Mouse (Mus musculus) hindbrain, embryonic 12.5 days (tissue): ENCODE measurements around the gene Slc2a12. TPM values are rescaled to one million over a fixed set of nuclear protein-coding genes. Genes with fewer than 3 reads are reported as not detected.
A peak's percentile ranks its signal among the peaks of the same experiment; 100 is the strongest.

Source experiments
- ATAC-seq: fragments of 200-750 bp; cut with Nextera tagmentation; 2 replicates; pipeline ENCODE4 v1.8.0; 2017; ENCODE audit warnings: moderate TSS enrichment; ENCODE audit not compliant: low FRiP score
- H3K27ac ChIP-seq: fragments of 300-500 bp; sonication (generic); 2 replicates; pipeline ENCODE4 v1.5.1; 2016; ENCODE audit warnings: mild to moderate bottlenecking
- H3K27me3 ChIP-seq: fragments of 300-500 bp; sonication (generic); 2 replicates; pipeline ENCODE4 v1.6.1; 2016; ENCODE audit warnings: mild to moderate bottlenecking
- H3K36me3 ChIP-seq: fragments of 300-500 bp; sonication (generic); 2 replicates; pipeline ENCODE4 v1.6.1; 2016; ENCODE audit warnings: mild to moderate bottlenecking
- H3K4me1 ChIP-seq: fragments of 300-500 bp; sonication (generic); 2 replicates; pipeline ENCODE4 v1.6.1; 2016
- H3K4me2 ChIP-seq: fragments of 300-500 bp; sonication (generic); replicated peaks from 2 replicates; pipeline ENCODE4 v1.6.1; 2016; ENCODE audit warnings: mild to moderate bottlenecking
- H3K4me3 ChIP-seq: fragments of 300-500 bp; sonication (generic); 2 replicates; pipeline ENCODE4 v1.5.1; 2016; ENCODE audit warnings: mild to moderate bottlenecking
- H3K9ac ChIP-seq: fragments of 300-500 bp; sonication (generic); 2 replicates; pipeline ENCODE4 v1.6.1; 2016; ENCODE audit warnings: mild to moderate bottlenecking, moderate library complexity
- H3K9me3 ChIP-seq: fragments of 300-500 bp; sonication (generic); replicated peaks from 2 replicates; pipeline ENCODE4 v1.6.1; 2016; ENCODE audit warnings: mild to moderate bottlenecking
- WGBS: fragments of 180-500 bp; shearing (Covaris S2); methylation state at CpG from one replicate; pipeline ENCODE4 v1.1.7; 2016; 5-methylcytosine and 5-hydroxymethylcytosine counted together
- polyA plus RNA-seq: library from polyadenylated mRNA; unstranded; fragments of >200 nt; fragmentation: Nextera tagmentation; extraction: Ambion mirVana; gene quantifications from 2 replicates; pipeline ENCODE4 v1.2.1, GENCODE M21; 2016

Slc2a12 gene
- polyA plus RNA-seq, 1 experiment from 2014 or later = 3.7 TPM

DNA sequence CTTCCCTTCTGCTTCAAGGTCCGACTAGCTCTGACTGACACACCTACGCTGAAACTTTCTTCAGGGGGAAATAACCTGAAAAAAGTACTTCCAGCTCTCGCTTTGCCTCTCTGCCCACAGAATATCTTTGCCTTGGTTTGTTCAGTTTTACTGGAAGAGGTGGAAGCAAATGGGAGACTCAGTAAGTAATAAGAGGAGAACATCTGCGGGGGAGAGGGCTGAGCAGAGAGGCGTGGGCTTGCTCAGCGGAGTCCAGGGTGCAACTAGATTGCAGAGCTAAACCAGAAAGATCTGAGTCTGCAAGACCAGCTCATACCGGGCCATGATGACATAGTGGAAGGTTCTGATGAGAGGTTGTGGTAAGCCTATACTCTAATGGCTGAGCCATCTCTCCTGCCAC, 13.3 kb upstream of the Slc2a12 start:
- H3K4me1 ChIP-seq = peaks cover 4% of the 10 kb centered on the region
- H3K4me3 ChIP-seq = no peak overlapping the region
- H3K4me2 ChIP-seq = no peak overlapping the region
- H3K9ac ChIP-seq = no peak overlapping the region
- WGBS = 80% methylated on average over 7 of the region's 7 CpGs
- ATAC-seq = no peak
- no peaks in the 10 kb centered on the region for H3K9me3 ChIP-seq
- H3K36me3 ChIP-seq = no peaks in the 10 kb centered on the region
- H3K27ac ChIP-seq = no peak overlapping the region
- H3K27me3 ChIP-seq = no peaks in the 10 kb centered on the region

DNA sequence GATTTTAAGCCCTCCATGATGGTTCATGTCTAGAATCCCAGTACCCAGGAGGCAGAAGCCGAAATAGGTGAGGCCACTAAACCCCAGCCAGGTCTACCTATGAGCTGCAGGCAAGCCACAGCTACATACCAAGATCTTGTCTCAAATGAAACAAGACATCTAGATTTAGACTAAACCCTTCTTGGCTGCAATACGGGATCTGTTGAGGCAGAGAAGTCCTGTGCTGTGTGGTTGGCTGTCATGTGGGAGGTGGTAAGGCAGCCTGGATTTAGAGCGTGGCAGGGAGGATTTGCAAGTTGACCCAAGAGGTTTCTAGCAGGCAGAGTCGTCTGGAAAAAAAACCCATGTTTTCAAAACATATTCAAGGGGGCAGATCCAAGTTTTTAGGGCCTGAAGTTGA, 12.9 kb upstream of the Slc2a12 start:
- no peak overlapping the region for H3K4me2 ChIP-seq
- no peak for ATAC-seq
- no peaks in the 10 kb centered on the region for H3K27me3 ChIP-seq
- peaks cover 4% of the 10 kb centered on the region for H3K4me1 ChIP-seq
- no peaks in the 10 kb centered on the region for H3K36me3 ChIP-seq
- WGBS = 82% methylated on average over 4 of the region's 4 CpGs
- no peak overlapping the region for H3K9ac ChIP-seq
- no peaks in the 10 kb centered on the region for H3K9me3 ChIP-seq
- no peak overlapping the region for H3K27ac ChIP-seq
- H3K4me3 ChIP-seq = no peak overlapping the region

DNA sequence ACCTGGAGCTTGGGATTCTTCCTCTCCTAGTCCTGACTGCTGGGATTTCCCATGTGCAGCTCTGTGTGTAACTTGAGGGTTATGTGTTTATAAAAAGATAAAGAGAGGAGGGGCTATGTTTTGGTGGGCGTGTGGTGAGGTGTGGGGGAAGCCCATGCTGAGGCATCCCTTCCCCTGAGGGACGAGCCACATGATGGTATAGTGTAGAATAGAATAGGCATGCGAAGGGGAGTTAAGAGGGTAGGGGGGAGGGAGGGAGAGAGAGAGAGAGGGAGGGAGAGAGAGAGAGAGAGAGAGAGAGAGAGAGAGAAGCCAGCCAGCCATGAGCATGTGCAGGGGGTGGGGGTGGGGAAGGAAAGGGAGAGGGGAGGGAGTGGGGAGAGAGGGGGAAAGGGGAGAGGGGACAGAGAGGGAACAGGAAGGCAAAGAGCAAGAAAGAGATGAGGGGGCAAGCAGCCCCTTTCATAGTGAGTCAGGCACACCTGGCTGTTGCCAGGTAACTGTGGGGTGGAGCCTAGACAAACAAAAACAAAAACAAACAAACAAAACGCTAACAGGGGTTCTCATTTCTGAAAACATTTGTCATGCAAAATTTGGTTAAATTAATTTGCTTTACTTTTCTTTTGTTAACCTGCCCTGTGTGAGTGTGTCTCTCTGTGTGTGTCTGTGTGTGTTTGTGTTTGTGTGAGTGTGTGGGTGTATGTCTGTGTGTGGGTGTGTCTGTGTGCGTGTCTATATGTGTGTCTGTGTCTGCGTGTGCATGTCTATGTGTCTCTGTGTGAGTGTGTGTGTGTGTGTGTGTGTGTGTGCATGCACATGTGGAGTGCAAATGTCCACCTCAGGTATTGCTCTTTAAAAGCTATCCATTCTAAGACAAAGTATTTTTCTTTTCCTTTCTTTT, 11.2 kb upstream of the Slc2a12 start:
- Histone ChIP-seq H3K36me3 (no peaks in the 10 kb centered on the region), H3K27me3 (no peaks in the 10 kb centered on the region), H3K4me2 (no peak overlapping the region), H3K4me1 (peaks cover 4% of the 10 kb centered on the region), H3K9ac (no peak overlapping the region), H3K4me3 (no peak overlapping the region), H3K9me3 (no peaks in the 10 kb centered on the region), H3K27ac (no peak overlapping the region)
- 33% methylated on average over 6 of the region's 6 CpGs for WGBS
- ATAC-seq = peak; percentile 72; the same call in 1 of the 2 replicates

GRCm38 (mm10) chr10:22637241-22637640, 7.6 kb upstream of the Slc2a12 start:
- Histone ChIP-seq H3K9ac (no peak overlapping the region), H3K9me3 (no peaks in the 10 kb centered on the region), H3K4me1 (peaks cover 4% of the 10 kb centered on the region), H3K36me3 (no peaks in the 10 kb centered on the region), H3K4me2 (no peak overlapping the region), H3K27me3 (no peaks in the 10 kb centered on the region), H3K4me3 (no peak overlapping the region), H3K27ac (no peak overlapping the region)
- WGBS = 54% methylated on average over 3 of the region's 3 CpGs
- no peak for ATAC-seq

- Histone ChIP-seq H3K9ac (no peak overlapping the region), H3K4me2 (no peak overlapping the region; the same call in 1 of the 2 replicates), H3K36me3 (no peaks in the 10 kb centered on the region), H3K27ac (no peak overlapping the region; the same call in 1 of the 2 replicates), H3K27me3 (no peaks in the 10 kb centered on the region), H3K4me3 (no peak overlapping the region), H3K4me1 (peaks cover 11% of the 10 kb centered on the region; the same call in 1 of the 2 replicates), H3K9me3 (no peaks in the 10 kb centered on the region)
- no peak for ATAC-seq
- WGBS = 63% methylated on average over 9 of the region's 9 CpGs
Observed at GRCm38 (mm10) chr10:22644171-22644570, 640 bp upstream of the Slc2a12 start.

- no peak overlapping the region for H3K27ac ChIP-seq
- 86% methylated on average over 4 of the region's 4 CpGs for WGBS
- no peaks in the 10 kb centered on the region for H3K36me3 ChIP-seq
- no peaks in the 10 kb centered on the region for H3K27me3 ChIP-seq
- no peak for ATAC-seq
- H3K9ac ChIP-seq = no peak overlapping the region
- H3K4me2 ChIP-seq = no peak overlapping the region
- peaks cover 11% of the 10 kb centered on the region; the same call in 1 of the 2 replicates for H3K4me1 ChIP-seq
- no peak overlapping the region for H3K4me3 ChIP-seq
- no peaks in the 10 kb centered on the region for H3K9me3 ChIP-seq
Observed at GRCm38 (mm10) chr10:22648702-22649101, 3.9 kb downstream of the Slc2a12 start.

DNA sequence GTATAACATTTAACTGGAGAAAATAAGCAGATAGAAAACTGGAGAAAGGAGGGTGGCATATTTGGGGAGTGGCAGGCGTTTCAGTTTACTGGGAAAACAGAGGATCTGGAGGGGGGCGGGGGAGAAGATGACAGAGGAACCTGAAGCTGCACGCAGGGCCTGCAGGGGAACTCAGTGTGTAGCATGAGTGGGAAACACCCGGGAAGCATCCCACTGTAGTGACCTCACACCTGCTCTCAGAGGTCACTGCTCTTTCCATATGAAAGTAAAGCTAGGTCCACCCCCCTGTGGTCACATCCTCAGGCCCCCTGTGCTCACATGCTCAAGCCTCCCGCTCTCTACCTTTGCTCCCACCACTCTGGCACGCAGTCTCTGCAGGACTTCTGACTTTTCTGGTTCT, 9.0 kb downstream of the Slc2a12 start:
- Histone ChIP-seq H3K4me1 (peaks cover 13% of the 10 kb centered on the region), H3K27me3 (no peaks in the 10 kb centered on the region), H3K4me2 (no peak overlapping the region), H3K9me3 (no peaks in the 10 kb centered on the region), H3K9ac (no peak overlapping the region), H3K4me3 (no peak overlapping the region), H3K27ac (no peak overlapping the region), H3K36me3 (no peaks in the 10 kb centered on the region)
- ATAC-seq = no peak
- WGBS = 35% methylated on average over 6 of the region's 6 CpGs

DNA sequence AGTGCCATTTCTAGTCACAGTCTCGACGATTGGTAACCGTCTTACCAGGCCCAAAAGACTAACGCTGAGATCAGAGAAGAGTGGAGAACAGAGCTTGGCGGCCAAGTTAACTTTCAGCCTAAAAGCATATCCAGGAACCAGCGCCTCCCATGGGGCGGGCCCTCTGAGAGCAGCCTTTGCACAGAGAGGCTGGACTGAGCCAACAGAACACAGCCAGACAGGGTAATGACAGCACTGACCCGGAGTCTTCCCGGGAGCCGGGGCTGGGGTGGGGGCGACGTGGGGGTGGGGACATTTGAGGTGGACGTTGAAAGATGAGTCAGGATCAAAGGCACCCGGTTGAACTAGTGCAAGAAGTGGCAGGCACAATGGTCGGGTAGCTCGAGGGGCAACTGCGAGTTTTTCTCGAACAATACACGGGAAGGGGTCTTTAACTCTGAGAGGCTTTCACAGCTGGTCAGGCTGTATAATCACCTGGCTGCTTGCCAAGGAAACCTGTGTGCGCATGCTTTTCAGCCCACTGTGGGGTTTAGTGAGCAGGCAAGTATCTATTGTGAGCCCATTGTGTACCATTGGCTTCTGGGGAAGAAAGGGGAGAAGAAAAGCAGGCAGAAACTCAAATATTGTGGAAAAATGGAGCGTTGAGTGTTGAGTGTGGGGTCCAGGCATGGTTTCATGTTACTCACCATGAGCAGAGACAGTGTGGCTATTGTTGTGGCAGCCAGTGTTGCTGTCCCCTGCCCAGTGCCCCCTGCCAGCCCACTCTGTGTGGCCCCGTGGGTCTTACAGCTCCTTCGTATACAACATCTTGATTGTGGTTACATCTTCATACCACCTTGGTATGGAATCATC, 13.9 kb downstream of the Slc2a12 start:
- ATAC-seq = peak; percentile 96
- peak overlapping the region; percentile 41 for H3K4me2 ChIP-seq
- 21% methylated on average over 23 of the region's 23 CpGs for WGBS

DNA sequence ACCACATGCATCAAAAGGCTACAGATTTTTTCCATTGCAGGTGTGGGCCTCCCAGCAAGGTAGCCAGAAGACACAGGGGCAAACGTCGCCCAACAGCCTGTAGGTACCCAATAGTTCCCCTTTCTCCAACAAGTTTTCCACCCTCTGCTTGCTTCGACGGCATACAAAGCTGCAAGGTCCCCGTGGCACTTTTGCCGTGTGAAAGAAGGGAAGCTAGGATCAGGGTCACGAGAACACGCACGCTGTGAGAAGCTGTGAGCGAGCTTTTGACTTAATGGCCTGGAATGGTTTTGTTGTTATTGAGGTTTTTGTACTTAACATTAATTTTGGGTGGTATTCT, 14.5 kb downstream of the Slc2a12 start:
- peak overlapping the region; percentile 41; the same call in 1 of the 2 replicates for H3K4me2 ChIP-seq
- no peak for ATAC-seq
- H3K9me3 ChIP-seq = no peaks in the 10 kb centered on the region
- no peaks in the 10 kb centered on the region for H3K27me3 ChIP-seq
- no peaks in the 10 kb centered on the region for H3K36me3 ChIP-seq
- peak overlapping the region; percentile 85 for H3K27ac ChIP-seq
- peaks cover 15% of the 10 kb centered on the region for H3K4me1 ChIP-seq
- no peak overlapping the region for H3K4me3 ChIP-seq
- H3K9ac ChIP-seq = no peak overlapping the region
- WGBS = 71% methylated on average over 10 of the region's 10 CpGs

More for the DNA sequence above, 13.9 kb downstream of the Slc2a12 start:
- no peak overlapping the region for H3K9ac ChIP-seq
- H3K36me3 ChIP-seq = no peaks in the 10 kb centered on the region
- H3K27ac ChIP-seq = peak overlapping the region; percentile 85
- no peak overlapping the region for H3K4me3 ChIP-seq
- H3K27me3 ChIP-seq = no peaks in the 10 kb centered on the region
- H3K4me1 ChIP-seq = peaks cover 20% of the 10 kb centered on the region
- no peaks in the 10 kb centered on the region for H3K9me3 ChIP-seq

DNA sequence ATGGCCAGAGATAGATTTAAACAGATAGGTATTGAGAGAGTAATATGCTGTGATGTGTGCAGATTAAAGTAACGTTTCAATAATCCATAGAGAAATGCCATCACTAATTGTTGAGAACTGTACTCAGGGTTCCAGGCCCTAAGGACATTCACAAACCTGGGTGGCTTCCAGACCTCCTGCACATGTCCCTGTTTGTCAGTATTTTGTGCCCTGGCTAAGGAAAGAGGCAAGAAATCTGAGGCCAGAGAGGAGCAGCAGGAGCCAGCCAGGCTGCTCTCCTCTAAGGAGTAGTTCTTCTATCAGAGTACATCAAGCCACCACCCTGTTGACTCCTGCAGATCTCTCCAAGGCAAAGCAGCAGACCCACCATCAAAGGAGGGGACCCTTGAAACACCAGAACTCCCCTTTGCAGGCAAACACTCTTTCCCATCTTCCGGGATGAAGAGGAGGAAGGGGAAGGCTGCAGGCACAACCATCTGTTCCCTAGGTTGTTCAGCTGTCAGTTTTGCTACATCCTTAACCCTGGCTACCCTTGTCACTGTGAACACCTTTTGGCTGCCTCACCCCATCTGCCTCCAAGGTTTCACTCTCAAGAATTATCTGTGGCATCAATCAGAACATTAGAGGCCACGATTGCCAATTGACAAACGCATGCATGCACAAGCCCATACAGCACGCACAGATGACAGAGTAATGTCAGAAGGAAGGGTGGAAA, 15.6 kb downstream of the Slc2a12 start:
- ATAC-seq = no peak
- 83% methylated on average over 5 of the region's 5 CpGs for WGBS
- no peak overlapping the region for H3K27ac ChIP-seq
- no peaks in the 10 kb centered on the region for H3K27me3 ChIP-seq
- peaks cover 15% of the 10 kb centered on the region for H3K4me1 ChIP-seq
- H3K4me2 ChIP-seq = no peak overlapping the region
- H3K9me3 ChIP-seq = no peaks in the 10 kb centered on the region
- H3K36me3 ChIP-seq = no peaks in the 10 kb centered on the region
- H3K9ac ChIP-seq = no peak overlapping the region
- H3K4me3 ChIP-seq = no peak overlapping the region

GRCm38 (mm10) chr10:22668509-22668908, 23.7 kb downstream of the Slc2a12 start:
- Histone ChIP-seq H3K36me3 (no peaks in the 10 kb centered on the region), H3K9ac (no peak overlapping the region), H3K9me3 (no peaks in the 10 kb centered on the region), H3K4me2 (no peak overlapping the region), H3K27ac (no peak overlapping the region), H3K4me3 (no peak overlapping the region), H3K4me1 (no peaks in the 10 kb centered on the region), H3K27me3 (no peaks in the 10 kb centered on the region)
- no peak for ATAC-seq
- 88% methylated on average over 13 of the region's 13 CpGs for WGBS

DNA sequence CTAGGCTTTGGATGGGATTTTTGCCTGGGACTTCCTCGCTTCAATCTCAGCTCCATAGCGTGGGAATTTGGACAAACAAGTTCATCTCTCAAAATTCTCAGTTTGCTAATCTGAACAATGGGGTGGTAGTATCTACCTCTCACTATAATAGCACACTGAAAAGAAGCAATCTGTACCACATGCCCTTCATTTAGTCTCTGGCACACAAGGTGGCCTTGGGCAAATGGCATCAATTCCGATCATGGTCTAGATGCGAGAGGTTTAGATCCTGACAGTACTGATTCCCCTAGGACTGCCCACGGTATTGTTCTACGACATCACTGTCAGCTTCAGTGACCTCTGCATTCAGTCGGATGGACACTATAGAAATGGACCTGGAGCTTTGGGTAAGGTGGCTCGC, 29.4 kb downstream of the Slc2a12 start:
- Histone ChIP-seq H3K4me2 (no peak overlapping the region), H3K9ac (no peak overlapping the region), H3K27me3 (no peaks in the 10 kb centered on the region), H3K4me3 (no peak overlapping the region), H3K9me3 (no peaks in the 10 kb centered on the region), H3K4me1 (peaks cover 7% of the 10 kb centered on the region; the same call in 1 of the 2 replicates), H3K27ac (no peak overlapping the region), H3K36me3 (no peaks in the 10 kb centered on the region)
- 92% methylated on average over 8 of the region's 8 CpGs for WGBS
- ATAC-seq = no peak
